Mouse (Mus musculus) central nervous system, embryonic 18 days (tissue): ENCODE results near the gene Mbd4. TPM values are rescaled to one million over a fixed set of nuclear protein-coding genes. Genes with fewer than 3 reads are reported as not detected.

Source experiments
- polyA plus RNA-seq: library from polyadenylated mRNA; depleted of rRNA; stranded (reverse); fragments of >200 nt; gene quantifications from 2 replicates; pipeline ENCODE4 v1.2.3, GENCODE M21; 2012; rRNA removed

Gene Mbd4
- 10.2 and 11.0 TPM in 2 replicates for polyA plus RNA-seq

DNA sequence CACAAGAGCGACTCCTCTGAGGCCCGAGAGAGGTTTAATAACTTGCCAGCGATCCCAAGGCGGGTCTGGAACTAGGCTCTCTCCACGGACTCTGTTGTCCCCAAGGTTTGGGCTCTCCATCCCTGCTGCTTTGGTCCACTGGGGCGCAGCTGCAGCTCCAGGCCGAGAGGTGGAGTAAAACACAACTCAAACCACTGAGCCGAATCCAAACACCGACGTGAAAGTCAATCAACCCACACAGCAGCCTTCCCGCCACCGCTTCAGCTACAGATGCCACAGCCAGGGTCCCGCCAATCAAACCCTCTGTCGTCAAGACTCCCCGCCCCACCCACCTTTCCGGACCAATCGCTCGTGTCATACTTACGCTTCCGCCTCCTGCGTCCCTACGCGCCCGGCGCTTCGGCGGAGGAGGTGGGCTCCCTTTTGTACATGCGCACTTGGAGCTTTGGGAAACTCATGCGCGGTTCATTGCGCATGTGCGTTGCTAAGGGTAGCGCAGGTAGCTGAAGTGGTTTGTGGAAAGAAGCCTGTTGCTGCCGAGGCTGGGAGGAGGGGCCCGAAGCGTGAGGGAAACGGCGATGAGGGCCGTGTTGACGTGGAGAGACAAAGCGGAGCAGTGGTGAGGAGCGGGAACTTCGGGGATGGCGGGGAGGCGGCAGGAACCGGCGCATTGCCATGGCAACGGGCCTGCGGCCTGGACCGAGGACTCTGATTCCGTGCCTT, at the start of gene Mbd4, which contains the start of gene Ift122:
Gene Mbd4, minus strand, starts transcription at position 281 of the 723 bp plus-strand sequence.
Gene Ift122, plus strand, starts transcription at position 380 of the 723 bp plus-strand sequence.

DNA sequence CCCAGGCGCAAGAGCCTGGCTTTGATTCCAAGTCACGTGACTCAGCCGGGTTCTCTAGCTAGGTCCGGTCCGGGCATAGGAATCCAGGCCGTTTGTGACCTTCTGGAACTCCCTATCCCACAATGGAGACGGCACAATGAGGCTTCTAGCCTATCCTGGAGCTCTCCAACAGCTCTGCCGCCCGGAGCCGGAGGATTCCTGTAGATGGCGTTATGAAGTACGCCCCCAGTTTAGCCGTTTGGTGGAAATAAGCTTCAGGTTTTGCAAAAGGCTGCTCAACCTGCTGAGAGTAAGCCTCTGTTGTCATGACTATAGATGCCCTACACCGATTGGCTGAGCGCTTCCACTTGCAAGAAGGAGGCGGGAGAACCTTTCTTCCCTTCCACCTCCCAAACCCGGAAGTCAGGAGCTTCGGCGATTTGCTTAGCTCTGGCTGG, 15.0 kb downstream of the Mbd4 start, which contains the start of gene Efcab12:
Gene Efcab12, minus strand, starts transcription at position 252 of the 437 bp plus-strand sequence.

DNA sequence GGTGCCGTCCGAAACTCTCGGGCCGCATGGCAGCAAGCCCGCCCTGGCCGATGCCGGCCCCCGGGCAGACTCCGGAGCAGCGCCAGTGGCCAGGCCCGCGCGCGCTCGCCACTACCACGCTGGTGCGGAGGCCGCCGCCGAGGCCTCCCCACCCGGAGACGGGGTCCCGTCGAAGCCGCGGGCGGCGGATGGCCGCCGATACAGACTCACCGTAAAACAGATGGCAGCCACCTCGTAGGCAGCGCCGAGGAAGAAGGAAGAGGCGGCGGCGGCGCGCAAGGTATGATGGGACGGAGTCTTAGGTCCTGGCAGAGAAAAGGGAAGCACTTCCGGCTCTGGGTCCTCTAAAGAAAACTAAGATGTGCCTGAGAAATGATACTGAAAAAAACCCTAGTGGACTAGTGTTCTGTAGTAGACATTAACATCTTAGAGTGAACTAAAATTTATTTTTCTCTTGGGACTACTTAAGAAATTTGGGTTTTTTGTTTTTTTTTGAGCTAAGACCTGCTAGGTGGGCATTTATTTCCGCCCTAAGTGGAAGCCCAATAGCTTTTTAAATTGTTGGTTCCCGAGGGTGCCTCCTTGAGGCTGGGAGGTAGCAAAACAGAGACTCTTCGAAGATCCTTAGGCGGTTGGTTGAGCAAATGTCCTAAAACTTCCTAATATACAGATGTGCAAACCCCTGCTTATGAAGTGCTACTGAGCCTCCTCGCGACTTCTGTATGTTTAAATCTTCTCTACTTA, 44.5 kb downstream of the Mbd4 start, which contains the start of gene Rpl32:
Gene Rpl32, minus strand, starts transcription at position 260 of the 744 bp plus-strand sequence.

Other genes starting within 250 kb of the Mbd4 start
- gene Raf1, start 176.7 kb downstream of the Mbd4 start, polyA plus RNA-seq: 240 and 245 TPM in 2 replicates
- 1.5 TPM in 2 replicates for gene Tmem40, start 91.0 kb downstream of the Mbd4 start, polyA plus RNA-seq
- gene Cand2, start 78.8 kb downstream of the Mbd4 start, polyA plus RNA-seq: 14.4 and 15.2 TPM in 2 replicates
- 1,760 and 1,858 TPM in 2 replicates for gene Rpl32, start 44.6 kb downstream of the Mbd4 start, polyA plus RNA-seq
- gene Efcab12, start 15.0 kb downstream of the Mbd4 start, polyA plus RNA-seq: 4.2 and 4.4 TPM in 2 replicates
- 31.0 and 33.5 TPM in 2 replicates for gene Ift122, start 99 bp upstream of the Mbd4 start, polyA plus RNA-seq
- gene Rho, start 78.4 kb upstream of the Mbd4 start, polyA plus RNA-seq: 0.96 and 1.8 TPM in 2 replicates
- gene H1foo, start 91.6 kb upstream of the Mbd4 start, polyA plus RNA-seq: not detected in 2 replicates
- gene Plxnd1, start 141.6 kb upstream of the Mbd4 start, polyA plus RNA-seq: 47.1 and 51.8 TPM in 2 replicates